Mouse (Mus musculus) lung, postnatal 36 days (tissue): ENCODE measurements around the gene Gm3376.
"Not testable (repeated sequence)": the region's sequence is repeated elsewhere in the genome, so short reads cannot be mapped to it uniquely, and the experiment has no call there.

Experiments
- DNase-seq: peaks from one replicate; pipeline ENCODE4 v3.0.0; 2022; ENCODE audit warnings: mixed read lengths

The Gm3376 gene

GRCm38 (mm10) chrY:3771373-3771772, at the start of gene Gm3376:
TSS of gene Gm3376 (plus strand) at chrY:3771673.
- not testable (repeated sequence) for DNase-seq
